Mouse (Mus musculus) limb, embryonic 13.5 days (tissue): ENCODE measurements at regions not wholly inside any gene's neighbourhood (a gene's known extent, or its start where the extent isn't known, plus 50 kb on each side); places are given as distances from the start of the nearest gene placed in this dataset.

Experiments used
- ATAC-seq: fragments of 200-750 bp; cut with Nextera tagmentation; 2 replicates; pipeline ENCODE4 v1.8.0; 2017; ENCODE audit warnings: low read depth, moderate number of reproducible peaks, moderate TSS enrichment; ENCODE audit not compliant: low FRiP score
- H3K27ac ChIP-seq: fragments of 300-500 bp; sonication (generic); 2 replicates; pipeline ENCODE4 v1.5.1; 2015; ENCODE audit warnings: inconsistent platforms, mild to moderate bottlenecking, moderate library complexity
- H3K27me3 ChIP-seq: fragments of 300-500 bp; sonication (generic); 2 replicates; pipeline ENCODE4 v1.6.1; 2015; ENCODE audit warnings: mild to moderate bottlenecking, inconsistent platforms
- H3K36me3 ChIP-seq: fragments of 300-500 bp; sonication (generic); 2 replicates; pipeline ENCODE4 v1.6.1; 2015; ENCODE audit warnings: inconsistent platforms, mild to moderate bottlenecking, moderate library complexity
- H3K4me1 ChIP-seq: fragments of 300-500 bp; sonication (generic); 2 replicates; pipeline ENCODE4 v1.6.1; 2015; ENCODE audit warnings: inconsistent platforms
- H3K4me2 ChIP-seq: fragments of 300-500 bp; sonication (generic); replicated peaks from 2 replicates; pipeline ENCODE4 v1.6.1; 2015; ENCODE audit warnings: inconsistent platforms, mild to moderate bottlenecking, moderate library complexity
- H3K4me3 ChIP-seq: fragments of 300-500 bp; sonication (generic); 2 replicates; pipeline ENCODE4 v1.5.1; 2015; ENCODE audit warnings: moderate library complexity, mild to moderate bottlenecking, inconsistent platforms
- H3K9ac ChIP-seq: fragments of 300-500 bp; sonication (generic); 2 replicates; pipeline ENCODE4 v1.6.1; 2015; ENCODE audit warnings: mild to moderate bottlenecking, inconsistent platforms
- H3K9me3 ChIP-seq: fragments of 300-500 bp; sonication (generic); 2 replicates; pipeline ENCODE4 v1.6.1; 2016; ENCODE audit warnings: inconsistent platforms
- WGBS: fragments of 180-500 bp; shearing (Covaris S2); methylation state at CpG from one replicate; pipeline ENCODE4 v1.1.7; 2015; 5-methylcytosine and 5-hydroxymethylcytosine counted together

DNA sequence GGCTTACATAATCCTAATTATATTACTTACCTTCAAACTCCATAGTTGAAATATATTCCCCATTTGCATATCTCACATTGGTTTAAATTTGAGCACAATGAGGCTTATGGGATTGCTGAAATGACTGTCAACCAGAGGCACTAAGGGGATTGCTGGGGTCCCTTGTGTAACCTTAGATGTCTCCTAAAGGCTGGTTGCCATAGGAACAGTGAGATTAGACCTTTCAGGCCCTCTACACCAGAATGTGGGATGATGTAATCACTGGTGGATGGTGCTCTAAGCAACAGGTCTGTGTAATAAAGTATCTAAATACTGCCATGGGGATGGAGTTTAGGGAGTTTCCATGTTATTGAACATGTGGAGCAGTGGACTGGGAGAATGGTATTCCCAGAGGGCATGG lies 210.0 kb upstream of the Stac start:
- Histone ChIP-seq H3K27me3 (no peaks in the 10 kb centered on the region), H3K36me3 (no peaks in the 10 kb centered on the region), H3K27ac (no peak overlapping the region), H3K4me1 (no peaks in the 10 kb centered on the region), H3K9ac (no peak overlapping the region), H3K9me3 (no peaks in the 10 kb centered on the region), H3K4me2 (no peak overlapping the region), H3K4me3 (no peak overlapping the region)
- ATAC-seq = no peak

DNA sequence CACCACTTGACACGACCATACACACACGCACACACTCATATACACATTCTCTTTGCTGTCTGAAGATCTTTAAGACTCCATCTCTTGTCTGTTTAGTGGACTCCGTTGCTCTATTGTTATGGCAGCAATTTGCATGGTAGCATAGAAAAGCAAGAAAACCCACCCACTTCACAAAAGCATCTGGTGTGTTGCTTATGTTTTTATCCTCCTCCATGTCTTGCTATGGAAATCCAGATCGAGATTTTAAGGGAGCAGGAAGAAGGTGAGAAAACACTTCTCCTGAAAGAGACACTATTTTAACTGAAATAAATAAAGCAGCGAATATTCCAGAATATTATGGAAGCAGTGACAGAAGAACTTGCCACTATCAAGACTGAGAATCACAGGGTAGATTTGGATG lies 207.5 kb upstream of the Stac start:
- Histone ChIP-seq H3K36me3 (no peaks in the 10 kb centered on the region), H3K9ac (no peak overlapping the region), H3K27me3 (no peaks in the 10 kb centered on the region), H3K4me2 (no peak overlapping the region), H3K9me3 (no peaks in the 10 kb centered on the region), H3K4me1 (no peaks in the 10 kb centered on the region), H3K4me3 (no peak overlapping the region), H3K27ac (no peak overlapping the region)
- ATAC-seq = no peak
- WGBS = 76% methylated on average over 5 of the region's 5 CpGs

DNA sequence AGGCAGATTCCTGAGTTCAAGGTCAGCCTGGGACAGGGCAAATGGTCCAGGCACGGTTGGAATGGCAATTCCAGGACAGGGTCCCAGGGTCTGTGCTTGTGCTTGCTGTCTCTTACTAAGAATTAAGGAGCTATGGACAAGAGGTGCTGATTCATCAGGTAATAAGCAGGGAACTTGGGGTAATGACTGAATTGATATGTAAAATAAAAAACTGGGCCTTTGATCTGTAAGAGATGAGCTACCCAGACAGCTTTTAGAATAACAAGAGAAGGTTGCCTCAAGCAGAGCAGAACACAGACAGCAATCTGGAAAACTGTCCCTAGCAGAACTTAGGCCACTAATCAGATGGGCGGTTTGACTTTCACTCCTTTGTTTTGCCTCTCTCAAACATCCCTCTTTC lies 189.6 kb upstream of the Stac start:
- ATAC-seq = no peak

DNA sequence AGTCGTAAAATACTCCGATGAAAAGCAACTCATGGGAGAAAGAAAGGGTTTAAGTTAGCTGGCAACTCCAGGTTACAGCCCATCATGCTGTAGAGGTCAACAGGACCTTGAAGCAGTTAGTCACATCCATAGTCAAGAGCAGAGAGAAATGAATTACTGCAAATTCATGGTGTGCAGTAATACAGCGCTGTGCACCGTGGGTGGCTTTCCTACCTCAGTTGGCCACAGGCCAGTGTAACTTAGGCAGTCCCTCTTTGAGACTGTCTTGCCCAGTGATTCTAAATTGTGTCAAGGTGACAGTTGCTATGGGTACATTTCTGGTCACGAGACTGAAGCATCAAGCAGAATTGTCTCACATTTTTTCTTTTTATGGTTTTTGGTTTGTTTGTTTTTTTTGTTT lies 186.7 kb upstream of the Stac start:
- H3K9ac ChIP-seq = no peak overlapping the region
- no peaks in the 10 kb centered on the region for H3K27me3 ChIP-seq
- ATAC-seq = no peak
- no peaks in the 10 kb centered on the region for H3K9me3 ChIP-seq
- 71% methylated on average over 5 of the region's 5 CpGs for WGBS
- no peaks in the 10 kb centered on the region for H3K36me3 ChIP-seq
- H3K4me3 ChIP-seq = no peak overlapping the region
- H3K27ac ChIP-seq = no peak overlapping the region
- no peak overlapping the region for H3K4me2 ChIP-seq
- 0 out of 2 replicates have a peak, but pooled peaks cover 3% of the 10 kb centered on the region for H3K4me1 ChIP-seq

More for the DNA sequence above, 189.6 kb upstream of the Stac start:
- Histone ChIP-seq H3K27ac (no peak overlapping the region), H3K36me3 (no peaks in the 10 kb centered on the region), H3K9me3 (0 out of 2 replicates have a peak, but pooled peaks cover 4% of the 10 kb centered on the region), H3K4me1 (0 out of 2 replicates have a peak, but pooled peaks cover 3% of the 10 kb centered on the region), H3K4me3 (no peak overlapping the region), H3K27me3 (no peaks in the 10 kb centered on the region), H3K4me2 (no peak overlapping the region), H3K9ac (no peak overlapping the region)
- WGBS = 68% methylated on average over 2 of the region's 2 CpGs

DNA sequence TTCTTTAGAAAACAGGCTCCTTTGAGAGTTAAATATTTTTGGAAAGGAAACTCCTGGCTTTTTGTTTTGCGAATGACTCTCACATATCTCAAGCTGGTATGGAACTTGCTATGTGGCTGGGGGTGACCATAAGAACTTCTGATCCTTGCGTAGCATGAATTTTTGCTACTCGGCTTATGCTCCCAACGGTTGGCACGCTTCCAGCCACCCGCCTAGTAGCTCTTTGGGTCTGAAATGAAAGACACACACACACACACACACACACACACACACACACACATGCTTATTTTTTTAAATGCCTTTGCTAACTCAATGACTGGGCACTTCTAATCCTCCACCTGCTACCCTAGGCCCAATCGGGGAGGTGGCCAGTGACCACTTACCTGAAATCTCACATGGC lies 180.3 kb upstream of the Stac start:
- no peak overlapping the region for H3K9ac ChIP-seq
- H3K4me1 ChIP-seq = no peaks in the 10 kb centered on the region
- no peaks in the 10 kb centered on the region for H3K36me3 ChIP-seq
- ATAC-seq = no peak
- no peak overlapping the region for H3K4me2 ChIP-seq
- no peaks in the 10 kb centered on the region for H3K27me3 ChIP-seq
- 79% methylated on average over 7 of the region's 7 CpGs for WGBS
- no peak overlapping the region for H3K4me3 ChIP-seq
- H3K9me3 ChIP-seq = no peaks in the 10 kb centered on the region
- H3K27ac ChIP-seq = no peak overlapping the region

DNA sequence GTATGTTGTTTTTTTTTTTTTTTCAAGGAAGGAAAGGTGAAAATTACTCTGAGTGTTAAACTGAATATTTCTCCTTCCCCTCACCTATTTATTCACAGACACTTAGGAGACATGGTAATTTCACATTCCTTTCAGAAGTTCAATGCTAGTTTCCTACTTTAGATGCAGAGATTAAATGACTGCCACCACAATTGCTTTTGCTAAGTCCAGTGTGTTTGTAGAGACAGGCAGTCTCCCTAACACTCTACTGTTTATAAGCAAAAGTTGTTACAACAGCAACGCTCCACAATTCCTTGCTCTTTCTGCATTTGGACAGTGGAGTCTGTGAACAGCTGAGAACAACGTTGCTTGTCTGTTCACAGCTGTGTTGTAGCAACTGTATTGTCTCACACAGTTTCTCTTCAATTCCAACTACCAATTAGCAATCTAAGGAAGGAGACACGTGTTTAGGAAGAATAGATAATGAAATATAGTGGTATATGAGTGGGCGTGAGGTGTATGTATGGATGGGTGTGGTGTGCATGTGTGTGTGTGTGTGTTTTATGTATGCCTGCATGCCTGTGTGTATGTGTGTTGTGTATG lies 179.7 kb upstream of the Stac start:
- Histone ChIP-seq H3K27me3 (no peaks in the 10 kb centered on the region), H3K36me3 (no peaks in the 10 kb centered on the region), H3K4me3 (no peak overlapping the region), H3K9me3 (no peaks in the 10 kb centered on the region), H3K4me1 (no peaks in the 10 kb centered on the region), H3K4me2 (no peak overlapping the region), H3K27ac (no peak overlapping the region), H3K9ac (no peak overlapping the region)
- 77% methylated on average over 4 of the region's 4 CpGs for WGBS
- ATAC-seq = no peak

DNA sequence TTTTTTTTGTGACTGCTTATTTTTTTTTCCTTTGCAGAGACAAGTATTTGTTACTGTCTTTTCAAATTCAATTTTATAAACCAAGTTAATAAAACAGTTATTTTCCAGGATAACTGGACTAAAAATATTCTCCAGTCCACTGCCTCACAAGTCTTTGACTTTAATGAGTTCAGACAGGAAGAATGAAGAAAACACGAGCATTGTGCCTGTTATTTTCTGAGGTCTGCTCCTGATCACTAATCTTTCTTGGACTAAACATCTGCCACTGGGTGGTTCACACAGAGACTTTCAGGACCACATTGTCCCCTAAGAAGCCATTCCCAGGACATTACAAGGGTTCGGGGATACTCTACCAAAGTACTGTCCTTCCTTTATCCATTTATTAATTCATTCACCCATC lies 167.9 kb upstream of the Stac start:
- Histone ChIP-seq H3K9ac (no peak overlapping the region), H3K4me1 (no peaks in the 10 kb centered on the region), H3K4me3 (no peak overlapping the region), H3K27me3 (no peaks in the 10 kb centered on the region), H3K36me3 (no peaks in the 10 kb centered on the region), H3K9me3 (no peaks in the 10 kb centered on the region), H3K4me2 (no peak overlapping the region), H3K27ac (no peak overlapping the region)
- ATAC-seq = no peak
- 59% methylated on average over 2 of the region's 2 CpGs for WGBS

DNA sequence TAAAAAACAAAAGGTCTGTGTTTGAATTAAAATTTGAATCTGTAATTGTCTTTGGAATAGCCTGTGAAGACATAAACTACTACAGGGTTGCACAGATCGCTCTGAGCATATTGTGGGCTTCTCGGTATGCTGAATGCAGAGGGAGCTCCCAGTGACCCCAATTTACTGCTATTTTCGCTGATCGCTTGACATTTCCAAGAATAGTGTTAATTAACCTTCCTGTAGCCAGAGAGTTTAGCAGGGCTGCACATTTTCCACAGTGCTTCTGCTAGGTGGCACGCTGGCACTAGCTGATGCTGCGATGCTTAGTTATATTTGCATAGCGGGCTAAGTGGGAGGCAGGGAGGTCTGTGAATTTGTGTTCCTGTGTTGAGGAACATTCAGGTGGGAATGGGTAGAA lies 164.8 kb upstream of the Stac start:
- no peak overlapping the region for H3K27ac ChIP-seq

DNA sequence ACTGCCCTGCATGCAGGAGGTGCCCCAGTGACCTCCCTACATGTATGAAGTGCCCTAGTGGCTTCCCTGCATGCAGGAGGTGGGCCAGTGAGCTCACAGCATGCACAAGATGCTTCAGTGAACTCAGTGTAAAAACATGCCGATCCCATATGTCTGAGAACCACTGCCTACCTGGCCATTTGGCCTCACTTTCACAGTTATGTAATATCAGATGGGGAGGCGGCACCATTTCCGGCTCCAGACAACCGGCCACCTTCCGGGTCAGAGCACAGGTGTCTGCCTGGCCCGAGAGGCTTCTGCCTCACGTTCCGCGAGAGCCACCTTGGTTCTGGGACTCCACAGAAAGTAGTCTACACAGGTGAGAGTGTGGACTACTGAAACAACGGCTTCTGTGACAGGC lies 156.2 kb upstream of the Stac start:
- Histone ChIP-seq H3K4me1 (no peaks in the 10 kb centered on the region), H3K4me2 (no peak overlapping the region), H3K36me3 (no peaks in the 10 kb centered on the region), H3K27ac (no peak overlapping the region), H3K9ac (no peak overlapping the region), H3K9me3 (no peaks in the 10 kb centered on the region), H3K27me3 (no peaks in the 10 kb centered on the region), H3K4me3 (no peak overlapping the region)
- no peak for ATAC-seq
- 93% methylated on average over 10 of the region's 10 CpGs for WGBS

More for the DNA sequence above, 164.8 kb upstream of the Stac start:
- Histone ChIP-seq H3K9ac (no peak overlapping the region), H3K4me3 (no peak overlapping the region), H3K4me1 (no peaks in the 10 kb centered on the region), H3K36me3 (no peaks in the 10 kb centered on the region), H3K9me3 (no peaks in the 10 kb centered on the region), H3K27me3 (no peaks in the 10 kb centered on the region), H3K4me2 (no peak overlapping the region)
- 85% methylated on average over 7 of the region's 7 CpGs for whole genome bisulfite sequencing
- no peak for ATAC-seq

DNA sequence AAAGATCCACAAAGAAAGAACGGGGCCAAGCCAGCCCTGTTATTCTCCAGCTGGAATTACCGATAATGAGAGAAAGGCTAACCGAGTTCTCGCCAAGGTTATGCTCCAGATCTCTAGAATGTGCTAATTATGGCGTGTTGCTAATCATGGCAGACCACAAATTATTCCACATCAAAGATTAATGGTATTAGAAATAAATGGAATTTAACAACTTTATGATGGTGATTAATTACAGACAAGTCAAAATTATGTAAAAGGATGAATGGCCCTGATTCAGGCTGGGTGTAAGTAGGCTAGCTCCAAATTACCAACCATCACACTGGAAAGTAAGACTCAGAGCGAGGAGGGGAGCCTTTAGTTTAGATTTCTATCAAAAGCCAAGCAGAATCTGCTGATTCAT lies 151.0 kb upstream of the Stac start:
- 84% methylated on average over 6 of the region's 6 CpGs for WGBS
- H3K27ac ChIP-seq = no peak overlapping the region
- H3K27me3 ChIP-seq = no peaks in the 10 kb centered on the region
- no peaks in the 10 kb centered on the region for H3K9me3 ChIP-seq
- no peak for ATAC-seq
- H3K4me2 ChIP-seq = no peak overlapping the region
- H3K36me3 ChIP-seq = no peaks in the 10 kb centered on the region
- no peak overlapping the region for H3K9ac ChIP-seq
- peaks cover 8% of the 10 kb centered on the region; the same call in 1 of the 2 replicates for H3K4me1 ChIP-seq
- H3K4me3 ChIP-seq = no peak overlapping the region

DNA sequence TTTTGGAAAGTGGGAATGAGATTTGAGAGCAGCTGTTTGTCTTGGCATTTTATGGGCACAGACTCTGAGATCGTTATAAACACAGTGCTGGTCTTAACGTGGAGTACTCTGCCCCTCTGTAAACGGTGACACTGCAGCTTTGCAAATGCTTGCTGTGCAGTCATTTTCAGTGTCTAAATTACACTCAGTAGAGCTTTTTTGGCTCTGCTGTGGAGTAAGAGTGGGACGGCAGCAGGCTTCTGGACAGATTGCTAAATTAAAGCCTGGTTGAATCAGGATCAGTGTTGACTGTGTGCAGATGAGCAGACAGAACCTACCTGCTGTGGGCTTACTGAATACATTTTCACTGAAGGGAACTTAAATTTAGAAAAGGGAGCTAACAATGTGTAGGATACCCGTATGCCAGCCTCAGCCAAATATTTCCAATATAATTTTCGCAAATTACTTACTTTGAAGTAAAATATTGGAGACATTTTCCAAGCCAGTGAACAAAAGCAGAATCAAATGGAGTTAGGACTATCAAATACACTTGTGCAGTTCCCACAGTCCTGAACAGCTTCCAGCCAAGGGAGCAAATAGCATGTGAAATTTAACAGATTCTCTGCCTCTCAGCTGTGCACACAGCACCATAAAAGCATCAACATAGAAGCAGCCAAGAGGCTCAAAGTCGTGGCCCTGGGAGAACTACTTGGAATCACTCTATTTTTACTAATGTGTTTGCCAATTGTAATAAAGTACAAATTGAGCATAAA lies 148.1 kb upstream of the Stac start:
- Histone ChIP-seq H3K36me3 (no peaks in the 10 kb centered on the region), H3K4me3 (no peak overlapping the region), H3K4me2 (no peak overlapping the region), H3K27me3 (no peaks in the 10 kb centered on the region), H3K9me3 (no peaks in the 10 kb centered on the region), H3K27ac (no peak overlapping the region), H3K4me1 (peaks cover 8% of the 10 kb centered on the region; the same call in 1 of the 2 replicates), H3K9ac (no peak overlapping the region)
- WGBS = 44% methylated on average over 7 of the region's 7 CpGs
- ATAC-seq = peak; percentile 66; the same call in 1 of the 2 replicates

DNA sequence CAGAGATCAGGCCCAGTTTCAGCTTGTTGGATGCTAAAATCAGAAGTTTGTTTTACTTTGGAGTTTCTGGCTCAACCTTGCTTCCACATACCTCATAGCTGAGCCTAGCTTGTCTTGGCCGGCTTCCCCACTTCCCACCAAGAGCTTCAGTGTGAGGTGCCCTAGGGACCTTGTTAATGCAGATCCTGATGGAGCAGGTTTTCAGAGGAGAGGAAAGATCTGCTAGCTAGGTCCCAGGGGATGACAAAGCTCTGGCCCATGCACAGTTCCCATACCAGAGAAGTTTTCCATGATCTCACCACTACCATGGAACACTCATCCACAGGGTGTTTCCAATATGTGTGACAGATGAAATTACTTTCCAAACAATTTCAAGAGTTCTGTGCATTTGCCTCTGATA lies 131.9 kb upstream of the Stac start:
- Histone ChIP-seq H3K27ac (no peak overlapping the region), H3K4me2 (no peak overlapping the region), H3K4me1 (no peaks in the 10 kb centered on the region), H3K4me3 (no peak overlapping the region), H3K9ac (no peak overlapping the region), H3K9me3 (no peaks in the 10 kb centered on the region), H3K36me3 (no peaks in the 10 kb centered on the region), H3K27me3 (no peaks in the 10 kb centered on the region)
- peak; percentile 83 for ATAC-seq
- WGBS = 63% methylated on average over 1 of the region's 1 CpGs

DNA sequence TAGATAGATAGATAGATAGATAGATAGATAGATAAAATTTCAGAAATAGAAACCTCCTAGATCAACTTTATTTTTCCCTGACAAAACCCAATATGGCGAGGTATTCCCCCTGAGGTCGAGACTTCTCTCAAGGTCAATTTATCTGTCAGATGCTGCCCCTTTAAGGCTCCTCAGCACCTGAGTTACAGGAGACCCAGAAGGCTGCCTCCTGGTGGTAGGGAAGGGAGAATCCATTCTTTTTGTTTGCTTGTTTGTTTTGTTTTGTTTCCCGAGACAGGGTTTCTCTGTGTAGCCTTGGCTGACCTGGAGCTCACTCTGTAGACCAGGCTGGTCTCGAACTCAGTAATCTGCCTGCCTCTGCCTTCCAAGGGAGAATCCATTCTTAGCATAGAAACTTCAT lies 127.3 kb upstream of the Stac start:
- no peak overlapping the region for H3K4me2 ChIP-seq
- no peaks in the 10 kb centered on the region for H3K27me3 ChIP-seq
- H3K27ac ChIP-seq = no peak overlapping the region
- ATAC-seq = no peak
- no peaks in the 10 kb centered on the region for H3K9me3 ChIP-seq
- H3K4me3 ChIP-seq = no peak overlapping the region
- no peaks in the 10 kb centered on the region for H3K36me3 ChIP-seq
- no peak overlapping the region for H3K9ac ChIP-seq
- no peaks in the 10 kb centered on the region for H3K4me1 ChIP-seq
- WGBS = 75% methylated on average over 4 of the region's 4 CpGs
